Mouse (Mus musculus) small intestine, adult 2 months (tissue): Measurements from ENCODE around the gene Eif2b4. TPM values are rescaled to one million over a fixed set of nuclear protein-coding genes. Genes with fewer than 3 reads are reported as not detected.

Source experiments
- H3K27ac ChIP-seq: fragments of 200-500 bp; 2 replicates; pipeline ENCODE4 v1.5.1; 2012; ENCODE audit warnings: low read depth, low read length, control low read depth, inconsistent platforms; ENCODE audit not compliant: insufficient read depth
- H3K27me3 ChIP-seq: fragments of 200-500 bp; 2 replicates; pipeline ENCODE4 v1.6.1; 2012; ENCODE audit warnings: mild to moderate bottlenecking, moderate library complexity, low read length, inconsistent platforms; ENCODE audit not compliant: control insufficient read depth, insufficient read depth
- H3K36me3 ChIP-seq: fragments of 200-500 bp; 2 replicates; pipeline ENCODE4 v1.6.1; 2012; ENCODE audit warnings: mild to moderate bottlenecking, low read length, control low read depth, inconsistent platforms; ENCODE audit not compliant: control insufficient read depth, insufficient read depth
- H3K4me1 ChIP-seq: fragments of 200-500 bp; 2 replicates; pipeline ENCODE4 v1.6.1; 2012; ENCODE audit warnings: low read length, inconsistent platforms, mixed read lengths; ENCODE audit not compliant: control insufficient read depth, insufficient read depth, insufficient read length
- H3K4me3 ChIP-seq: fragments of 200-500 bp; 2 replicates; pipeline ENCODE4 v1.5.1; 2012; ENCODE audit warnings: low read depth, mild to moderate bottlenecking, control low read depth, inconsistent platforms, low read length, moderate library complexity
- CTCF ChIP-seq: fragments of 200-500 bp; IDR thresholded peaks from 2 replicates; pipeline ENCODE4 v1.5.1; 2012; ENCODE audit warnings: low read depth, mild to moderate bottlenecking, control low read depth, inconsistent platforms, low read length, moderate library complexity, mixed read lengths; ENCODE audit not compliant: insufficient replicate concordance, insufficient read length; ENCODE audit errors: extremely low read depth
- POLR2A ChIP-seq: fragments of 200-500 bp; IDR thresholded peaks from 2 replicates; pipeline ENCODE4 v1.6.1; 2012; ENCODE audit warnings: low read depth, mild to moderate bottlenecking, control low read depth, inconsistent platforms, low read length, moderate library complexity
- WGBS: fragments of 180-500 bp; shearing (Covaris S2); methylation state at CpG from one replicate; pipeline ENCODE4 v1.1.7; 2018; 5-methylcytosine and 5-hydroxymethylcytosine counted together
- polyA plus RNA-seq: library from polyadenylated mRNA; depleted of rRNA; stranded (reverse); fragments of >200 nt; gene quantifications from 2 replicates; pipeline ENCODE4 v1.2.3, GENCODE M21; 2012; rRNA removed

The Eif2b4 gene
- 30.6 and 43.2 TPM in 2 replicates for polyA plus RNA-seq

- H3K4me1 ChIP-seq: peaks cover 6% of the 10 kb centered on the region; the same call in 1 of the 2 replicates
- H3K27me3 ChIP-seq: no peaks in the 10 kb centered on the region
- peak within 1 kb of the TSS; percentile 91 for H3K4me3 ChIP-seq
- peaks cover 57% of the 10 kb centered on the region for H3K36me3 ChIP-seq
- TF ChIP-seq POLR2A (peak; percentile 69), CTCF (no peak)
- peak within 1 kb of the TSS; percentile 77 for H3K27ac ChIP-seq
- under 1% methylated on average over 48 of the region's 48 CpGs for WGBS
Observed at GRCm38 (mm10) chr5:31192939-31193630, at the start of gene Eif2b4, which contains the start of gene Snx17. Gene Eif2b4 (minus strand): TSS chr5:31193430. Gene Snx17 (plus strand): TSS chr5:31193227.

- no peak overlapping the region for H3K4me3 ChIP-seq
- H3K27me3 ChIP-seq: no peaks in the 10 kb centered on the region
- H3K27ac ChIP-seq: no peak overlapping the region
- peaks cover 30% of the 10 kb centered on the region for H3K36me3 ChIP-seq
- WGBS: 11% methylated on average over 10 of the region's 10 CpGs
- H3K4me1 ChIP-seq: no peaks in the 10 kb centered on the region
- TF ChIP-seq CTCF (no peak), POLR2A (no peak)
Observed at GRCm38 (mm10) chr5:31242191-31242590, 49.0 kb upstream of the Eif2b4 start.

- WGBS: under 1% methylated on average over 13 of the region's 13 CpGs
- Histone ChIP-seq H3K27ac (peak overlapping the region; percentile 34), H3K36me3 (peaks cover 25% of the 10 kb centered on the region), H3K4me1 (no peaks in the 10 kb centered on the region), H3K27me3 (no peaks in the 10 kb centered on the region), H3K4me3 (peak overlapping the region; percentile 71)
- no peak for TF ChIP-seq POLR2A
- no peak for TF ChIP-seq CTCF
Observed at GRCm38 (mm10) chr5:31241522-31242034, 48.3 kb upstream of the Eif2b4 start.

- Histone ChIP-seq H3K4me1 (no peaks in the 10 kb centered on the region), H3K36me3 (peaks cover 18% of the 10 kb centered on the region), H3K4me3 (peak within 1 kb of the TSS; percentile 80), H3K27me3 (no peaks in the 10 kb centered on the region), H3K27ac (peak within 1 kb of the TSS; percentile 90)
- WGBS: under 1% methylated on average over 96 of the region's 103 CpGs
- TF ChIP-seq CTCF (no peak), POLR2A (peak; percentile 95)
Observed at GRCm38 (mm10) chr5:31240637-31241521, 47.6 kb upstream of the Eif2b4 start, which contains the start of the genes Nrbp1 and Gm9970. Gene Nrbp1 (plus strand): TSS chr5:31240864. Gene Gm9970 (minus strand): TSS chr5:31241232.

GRCm38 (mm10) chr5:31226641-31227040, 33.4 kb upstream of the Eif2b4 start:
- Histone ChIP-seq H3K27ac (no peak overlapping the region), H3K4me3 (no peak overlapping the region), H3K4me1 (no peaks in the 10 kb centered on the region), H3K27me3 (no peaks in the 10 kb centered on the region), H3K36me3 (no peaks in the 10 kb centered on the region)
- WGBS: 62% methylated on average over 1 of the region's 1 CpGs
- no peak for TF ChIP-seq CTCF
- TF ChIP-seq POLR2A: no peak

- peaks cover 3% of the 10 kb centered on the region; the same call in 1 of the 2 replicates for H3K4me1 ChIP-seq
- no peak overlapping the region for H3K4me3 ChIP-seq
- no peak overlapping the region for H3K27ac ChIP-seq
- 97% methylated on average over 9 of the region's 9 CpGs for WGBS
- no peaks in the 10 kb centered on the region for H3K27me3 ChIP-seq
- no peaks in the 10 kb centered on the region for H3K36me3 ChIP-seq
- TF ChIP-seq POLR2A (no peak), CTCF (no peak)
Observed at GRCm38 (mm10) chr5:31222696-31223095, 29.5 kb upstream of the Eif2b4 start.

GRCm38 (mm10) chr5:31221304-31221945, 28.2 kb upstream of the Eif2b4 start:
- WGBS: 21% methylated on average over 11 of the region's 11 CpGs
- Histone ChIP-seq H3K36me3 (no peaks in the 10 kb centered on the region), H3K4me3 (peak overlapping the region; percentile 84), H3K27ac (peak overlapping the region; percentile 50), H3K4me1 (peaks cover 3% of the 10 kb centered on the region; the same call in 1 of the 2 replicates), H3K27me3 (no peaks in the 10 kb centered on the region)
- TF ChIP-seq POLR2A (no peak), CTCF (peak; percentile 23; the same call in 1 of the 2 replicates)
